In genomic region chr8:87470834-87471602, GRCm38 (mm10) we compare ENCODE assay signal across 9 mouse cellular contexts. TPM values are rescaled to one million over a fixed set of nuclear protein-coding genes. Genes with fewer than 3 reads are reported as not detected.
A peak's percentile ranks its signal among the peaks of the same experiment; 100 is the strongest.
DNase-seq lines count a peak whose midpoint lies in the region; ATAC-seq lines count a peak whose summit lies in the region.
"Had no signal": no experiment of that assay in that cellular context is flagged by ENCODE, and none has a peak within 500 bp of the region (broad histone marks: within the 10 kb centered on the region; RNA-seq: fewer than 3 reads in every experiment).

No protein-coding gene starts in this region.

- H3K4me1 ChIP-seq in heart, embryonic 11.5 days (ENCODE audit: control insufficient read depth, insufficient read depth, low read length) = peaks cover 18% of the 10 kb centered on the region
- peaks cover 46% of the 10 kb centered on the region for H3K4me1 ChIP-seq in forebrain, embryonic 16.5 days (replicated peaks; ENCODE audit: control insufficient read depth, insufficient read depth, low read length)
- H3K4me1 ChIP-seq in midbrain, embryonic 13.5 days (replicated peaks) = peaks cover 69% of the 10 kb centered on the region

- no peak overlapping the region for H3K9ac ChIP-seq in heart, embryonic 11.5 days (ENCODE audit: low read depth, low read length)
- peak overlapping the region; percentile 30 for H3K9ac ChIP-seq in forebrain, embryonic 16.5 days (replicated peaks; ENCODE audit: low read depth, low read length)
- H3K9ac ChIP-seq in midbrain, embryonic 13.5 days (replicated peaks) = peak overlapping the region; percentile 71

- no peaks in the 10 kb centered on the region for H3K9me3 ChIP-seq in heart, embryonic 11.5 days (replicated peaks; ENCODE audit: control insufficient read depth, low read length)
- no peaks in the 10 kb centered on the region for H3K9me3 ChIP-seq in forebrain, embryonic 16.5 days (ENCODE audit: control insufficient read depth, low read length)
- no peaks in the 10 kb centered on the region for H3K9me3 ChIP-seq in midbrain, embryonic 13.5 days

- peak overlapping the region; percentile 33 for H3K4me3 ChIP-seq in heart, embryonic 11.5 days (ENCODE audit: low read depth, low read length)
- peak overlapping the region; percentile 77 for H3K4me3 ChIP-seq in forebrain, embryonic 16.5 days (replicated peaks; ENCODE audit: low read length)
- peak overlapping the region; percentile 67 for H3K4me3 ChIP-seq in midbrain, embryonic 13.5 days (replicated peaks)

- H3K27me3 ChIP-seq in heart, embryonic 11.5 days (ENCODE audit: control insufficient read depth, insufficient read depth, low read length) = peaks cover 82% of the 10 kb centered on the region
- peaks cover 59% of the 10 kb centered on the region for H3K27me3 ChIP-seq in forebrain, embryonic 16.5 days (replicated peaks; ENCODE audit: control insufficient read depth, insufficient read depth, low read length)
- peaks cover 81% of the 10 kb centered on the region for H3K27me3 ChIP-seq in midbrain, embryonic 13.5 days

- ATAC-seq in heart, embryonic 11.5 days (replicated peaks; ENCODE audit: insufficient number of reproducible peaks, low FRiP score, low TSS enrichment) = no peak
- ATAC-seq in forebrain, embryonic 16.5 days = no peak
- ATAC-seq in midbrain, embryonic 13.5 days = no peak

- H3K4me2 ChIP-seq in heart, embryonic 11.5 days = peak overlapping the region; percentile 98
- peak overlapping the region; percentile 98 for H3K4me2 ChIP-seq in forebrain, embryonic 16.5 days (ENCODE audit: low read length)
- H3K4me2 ChIP-seq in midbrain, embryonic 13.5 days (replicated peaks) = peak overlapping the region; percentile 95

- WGBS in heart, embryonic 11.5 days (ENCODE audit: insufficient replicate concordance) = under 1% methylated on average over 32 of the region's 32 CpGs
- 1% methylated on average over 32 of the region's 32 CpGs for WGBS in forebrain, embryonic 16.5 days
- 1% methylated on average over 32 of the region's 32 CpGs for WGBS in midbrain, embryonic 13.5 days

- no peak for DNase-seq in heart, postnatal 4 days
- peak; percentile 17 for DNase-seq in Muller cell, postnatal 12 days (ENCODE audit: inconsistent ontology term)
- no peak for DNase-seq in layer of hippocampus, adult 9-11 months
- DNase-seq in right cerebral cortex, adult 18-20 months = no peak
- DNase-seq in kidney, postnatal 25 days = no peak

- H3K27ac ChIP-seq in heart, embryonic 11.5 days (ENCODE audit: low read depth, low read length) = no peak overlapping the region
- no peak overlapping the region for H3K27ac ChIP-seq in forebrain, embryonic 16.5 days (ENCODE audit: low read length)
- no peak overlapping the region for H3K27ac ChIP-seq in midbrain, embryonic 13.5 days

- H3K36me3 ChIP-seq in heart, embryonic 11.5 days (ENCODE audit: control insufficient read depth, insufficient read depth, low read length) = no peaks in the 10 kb centered on the region
- no peaks in the 10 kb centered on the region for H3K36me3 ChIP-seq in forebrain, embryonic 16.5 days (ENCODE audit: control insufficient read depth, insufficient read depth)
- H3K36me3 ChIP-seq in midbrain, embryonic 13.5 days = no peaks in the 10 kb centered on the region
- H3K36me3 ChIP-seq: G1E had no signal

RNA-seq across cellular contexts. Expression of gene Cbln1, which starts 1.4 kb away (rescaled TPM):
- polyA plus RNA-seq in heart, embryonic 11.5 days (2014; fragmentation: Nextera tagmentation; extraction: Ambion mirVana) = 0.10 and 0.24 TPM in 2 replicates
- total RNA-seq in heart, postnatal 4 days (2021) = under 1 TPM; 0.14 to 0.17 TPM
- 4.6 and 5.9 TPM in 2 replicates for polyA plus RNA-seq in forebrain, embryonic 16.5 days (2015; fragmentation: Nextera tagmentation; extraction: Ambion mirVana)
- polyA plus RNA-seq in midbrain, embryonic 13.5 days (2015; fragmentation: Nextera tagmentation; extraction: Ambion mirVana) = 11.3 and 12.9 TPM in 2 replicates
- total RNA-seq: G1E had no signal
- polyA plus RNA-seq: G1E had no signal
